ENCODE assay signal across 18 mouse cellular contexts in the genomic region with DNA sequence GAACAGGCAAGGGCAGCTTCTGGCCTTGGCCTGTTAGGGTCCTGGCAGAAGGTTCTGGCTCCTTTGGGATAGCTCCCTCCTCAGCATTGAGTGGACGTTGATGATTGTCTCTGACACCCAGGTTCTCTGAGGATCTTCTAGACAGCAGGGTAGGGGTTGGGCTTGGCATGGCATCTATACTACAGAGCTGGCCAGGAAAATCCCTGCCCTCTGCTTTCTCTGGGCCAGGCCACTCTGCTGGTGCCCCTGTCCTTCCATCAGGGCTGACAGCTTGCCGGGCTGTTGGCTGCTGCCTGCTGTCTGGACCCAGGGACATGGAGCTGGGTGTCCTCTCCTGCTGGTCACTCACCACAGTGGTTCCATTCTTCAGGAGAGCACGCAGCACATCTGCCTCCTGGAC.
"Had no signal": no experiment of that assay in that cellular context is flagged by ENCODE, and none has a peak within 500 bp of the region (broad histone marks: within the 10 kb centered on the region; RNA-seq: fewer than 3 reads in every experiment).

No protein-coding gene starts in this region.

- H3K4me2 ChIP-seq: kidney, embryonic 15.5 days; liver, embryonic 13.5 days; midbrain, embryonic 12.5 days; midbrain, embryonic 15.5 days; neural tube, embryonic 13.5 days had no signal

- H3K4me3 ChIP-seq: kidney, embryonic 15.5 days; liver, embryonic 13.5 days; midbrain, embryonic 12.5 days; midbrain, embryonic 15.5 days; myocyte; neural tube, embryonic 13.5 days had no signal

- H3K9me3 ChIP-seq: kidney, embryonic 15.5 days; liver, embryonic 13.5 days; midbrain, embryonic 12.5 days; midbrain, embryonic 15.5 days; neural tube, embryonic 13.5 days had no signal

- H3K4me1 ChIP-seq: kidney, embryonic 15.5 days; liver, embryonic 13.5 days; midbrain, embryonic 12.5 days; midbrain, embryonic 15.5 days; neural tube, embryonic 13.5 days had no signal

- H3K27me3 ChIP-seq: kidney, embryonic 15.5 days; liver, embryonic 13.5 days; midbrain, embryonic 12.5 days; midbrain, embryonic 15.5 days; neural tube, embryonic 13.5 days had no signal

- ATAC-seq: midbrain, embryonic 15.5 days had no signal

- H3K9ac ChIP-seq: kidney, embryonic 15.5 days; liver, embryonic 13.5 days; midbrain, embryonic 12.5 days; midbrain, embryonic 15.5 days; neural tube, embryonic 13.5 days had no signal

- H3K27ac ChIP-seq: kidney, embryonic 15.5 days; liver, embryonic 13.5 days; midbrain, embryonic 12.5 days; midbrain, embryonic 15.5 days; neural tube, embryonic 13.5 days had no signal

- DNase-seq: kidney, adult 8-10 months; kidney, postnatal 10 days; kidney, postnatal 36 days; liver, embryonic 13.5 days; lung, adult 2 months; lung, postnatal 14 days; lung, postnatal 4 days; retina, postnatal 1 day; right cerebral cortex, postnatal 25 days; spleen, adult 18-20 months; thymus, adult 2 months; thymus, postnatal 14 days; thymus, postnatal 4 days had no signal
